Mouse (Mus musculus): ENCODE measurements around the gene Acyp1.
"Not testable (repeated sequence)": the region's sequence is repeated elsewhere in the genome, so short reads cannot be mapped to it uniquely, and the experiment has no call there.

- not testable (repeated sequence) for TF ChIP-seq HCFC1 (IDR thresholded peaks at IDR 0.05; ENCODE audit: borderline replicate concordance, insufficient read depth, low read length); MAFK (IDR thresholded peaks at IDR 0.05; ENCODE audit: insufficient read depth, low read depth, low read length); CHD2 (IDR thresholded peaks at IDR 0.05; ENCODE audit: low read depth, low read length)
Measured at GRCm38 (mm10) chr12:85281756-85282155, 6.5 kb downstream of the Acyp1 start.

Data from ES-E14 (cell line).